Mouse (Mus musculus) liver, postnatal 0 days (tissue): Measurements from ENCODE around the gene Sap30bp.

Experiments
- CTCF ChIP-seq: sonication (generic); IDR thresholded peaks from 2 replicates; pipeline ENCODE4 v1.5.1; 2016; ENCODE audit warnings: antibody characterized with exemption, low read depth
- EP300 ChIP-seq: IDR thresholded peaks from 2 replicates; pipeline ENCODE4 v1.6.1; 2016; ENCODE audit warnings: antibody characterized with exemption, low read depth, mild to moderate bottlenecking

DNA sequence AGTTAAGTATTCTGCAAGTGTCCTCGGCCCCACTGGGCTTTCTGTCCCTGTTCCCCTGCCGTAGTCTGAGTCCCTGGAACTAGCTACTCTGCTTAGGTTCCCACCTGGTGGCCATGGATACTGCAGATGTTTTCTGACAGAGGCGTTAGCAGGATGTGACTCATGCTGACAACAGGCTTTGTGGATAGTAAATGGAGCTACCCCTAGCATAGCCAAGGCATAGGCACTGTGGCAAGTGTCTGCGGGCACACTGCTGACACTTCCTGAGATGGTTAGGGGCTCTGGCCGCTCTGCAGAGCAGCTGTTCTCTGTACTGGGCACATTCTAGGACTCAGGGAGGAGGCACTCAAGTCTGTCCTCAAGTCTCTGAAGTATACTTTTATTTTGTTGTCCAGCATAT lies 21.6 kb downstream of the Sap30bp start:
- no peak for TF ChIP-seq CTCF
- TF ChIP-seq EP300, result no peak
